In genomic region chr4:104961431-104961830, GRCm38 (mm10) we compare ENCODE assay signal across 26 mouse cellular contexts. TPM values are rescaled to one million over a fixed set of nuclear protein-coding genes. Genes with fewer than 3 reads are reported as not detected.
"Had no signal": no experiment of that assay in that cellular context is flagged by ENCODE, and none has a peak within 500 bp of the region (broad histone marks: within the 10 kb centered on the region; RNA-seq: fewer than 3 reads in every experiment).

No protein-coding gene starts in this region.

- H3K4me3 ChIP-seq: gastrocnemius, adult 2 months; heart, embryonic 10.5 days; heart, embryonic 12.5 days; hindbrain, embryonic 10.5 days; hindbrain, embryonic 12.5 days; intestine, embryonic 15.5 days; layer of hippocampus, adult 2 months; left cerebral cortex, adult 2 months; limb, embryonic 13.5 days had no signal

- H3K27me3 ChIP-seq: heart, embryonic 12.5 days; hindbrain, embryonic 12.5 days; intestine, embryonic 15.5 days; limb, embryonic 13.5 days had no signal

- DNase-seq: gastrocnemius, adult 2 months; gastrocnemius, postnatal 10 days; gastrocnemius, postnatal 25 days; heart, adult 18-20 months; heart, postnatal 10 days; heart, postnatal 4 days; kidney, adult 18-20 months; kidney, adult 8-10 months; kidney, postnatal 10 days; kidney, postnatal 25 days; kidney, postnatal 4 days; liver had no signal

- ATAC-seq: hindbrain, embryonic 16.5 days; inflammation-experienced regulatory T-cells, adult 6 months; intestine, embryonic 15.5 days; intestine, postnatal 0 days had no signal

- H3K4me1 ChIP-seq: heart, embryonic 10.5 days; heart, embryonic 12.5 days; hindbrain, embryonic 10.5 days; hindbrain, embryonic 12.5 days; intestine, embryonic 15.5 days; limb, embryonic 13.5 days had no signal

- H3K27ac ChIP-seq: gastrocnemius, adult 2 months; heart, embryonic 10.5 days; hindbrain, embryonic 10.5 days; hindbrain, embryonic 12.5 days; hindbrain, embryonic 14.5 days; intestine, embryonic 15.5 days; layer of hippocampus, adult 2 months; left cerebral cortex, adult 2 months; limb, embryonic 13.5 days had no signal

- H3K4me2 ChIP-seq: heart, embryonic 12.5 days; hindbrain, embryonic 12.5 days; hindbrain, embryonic 14.5 days; intestine, embryonic 15.5 days; limb, embryonic 13.5 days; liver, embryonic 11.5 days had no signal

- H3K36me3 ChIP-seq: heart, embryonic 10.5 days; heart, embryonic 12.5 days; hindbrain, embryonic 10.5 days; hindbrain, embryonic 12.5 days; intestine, embryonic 15.5 days; limb, embryonic 13.5 days had no signal

- H3K9me3 ChIP-seq: heart, embryonic 10.5 days; heart, embryonic 12.5 days; hindbrain, embryonic 10.5 days; intestine, embryonic 15.5 days; limb, embryonic 13.5 days had no signal

- H3K9ac ChIP-seq: heart, embryonic 12.5 days; hindbrain, embryonic 12.5 days; hindbrain, embryonic 14.5 days; intestine, embryonic 15.5 days; limb, embryonic 13.5 days had no signal

RNA-seq across cellular contexts. Expression of gene Fyb2, which starts 48.2 kb away (rescaled TPM):
- polyA plus RNA-seq: heart, embryonic 12.5 days; heart, embryonic 14.5 days; inflammation-experienced regulatory T-cells, adult 6 months had no signal
